Mouse (Mus musculus): ENCODE results near the gene Prdx1. TPM values are rescaled to one million over a fixed set of nuclear protein-coding genes. Genes with fewer than 3 reads are reported as not detected.
"Not testable (repeated sequence)": the region's sequence is repeated elsewhere in the genome, so short reads cannot be mapped to it uniquely, and the experiment has no call there.

The Prdx1 gene
- polyA plus RNA-seq, 1 experiment from 2014 or later: 436 TPM

- ATAC-seq (ENCODE audit: low FRiP score): no peak
- Histone ChIP-seq H3K4me2 (replicated peaks) (no peak overlapping the region), H3K36me3 (replicated peaks; ENCODE audit: control insufficient read depth, insufficient read depth) (0 out of 2 replicates have a peak, but pooled peaks cover 7% of the 10 kb centered on the region), H3K9ac (no peak overlapping the region), H3K4me3 (replicated peaks; ENCODE audit: low read length) (no peak overlapping the region), H3K4me1 (replicated peaks; ENCODE audit: control insufficient read depth, insufficient read depth, low read length) (peaks cover 22% of the 10 kb centered on the region), H3K9me3 (ENCODE audit: control insufficient read depth, low read length) (no peaks in the 10 kb centered on the region), H3K27ac (no peak overlapping the region), H3K27me3 (ENCODE audit: control insufficient read depth, insufficient read depth, low read length) (no peaks in the 10 kb centered on the region)
- no peak for DNase-seq (ENCODE audit: low spot score)
- WGBS: 92% methylated on average over 6 of the region's 6 CpGs
Observed at GRCm38 (mm10) chr4:116653228-116653627, 32.1 kb upstream of the Prdx1 start.

DNA sequence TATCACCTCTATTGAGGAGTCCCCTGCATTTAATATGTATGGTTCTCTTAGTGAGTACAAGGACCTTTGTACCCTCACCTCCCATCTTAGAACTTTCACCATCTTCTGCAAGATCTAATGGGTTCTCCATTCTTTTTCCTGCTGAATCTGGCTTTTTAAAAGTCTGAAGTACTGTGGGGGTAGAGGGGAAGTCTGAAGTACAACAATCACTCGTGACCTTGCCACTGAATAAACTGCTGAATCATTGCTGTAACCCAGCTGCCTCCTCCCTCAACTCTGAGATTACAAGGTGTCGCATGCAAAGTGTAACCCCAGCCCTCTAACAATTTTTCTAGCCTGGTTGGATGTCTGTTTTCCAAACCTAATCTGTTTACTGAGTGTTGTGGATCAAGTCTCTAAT is 30.2 kb upstream of the Prdx1 start:
- ATAC-seq (ENCODE audit: low FRiP score): no peak
- no peaks in the 10 kb centered on the region for H3K9me3 ChIP-seq (ENCODE audit: control insufficient read depth, low read length)
- H3K27me3 ChIP-seq (ENCODE audit: control insufficient read depth, insufficient read depth, low read length): no peaks in the 10 kb centered on the region
- DNase-seq (ENCODE audit: low spot score): no peak
- H3K4me3 ChIP-seq (replicated peaks; ENCODE audit: low read length): no peak overlapping the region
- H3K4me1 ChIP-seq (replicated peaks; ENCODE audit: control insufficient read depth, insufficient read depth, low read length): peaks cover 7% of the 10 kb centered on the region
- 64% methylated on average over 2 of the region's 2 CpGs for WGBS
- no peak overlapping the region for H3K4me2 ChIP-seq (replicated peaks)
- H3K9ac ChIP-seq: no peak overlapping the region
- no peaks in the 10 kb centered on the region for H3K36me3 ChIP-seq (replicated peaks; ENCODE audit: control insufficient read depth, insufficient read depth)
- H3K27ac ChIP-seq: no peak overlapping the region

DNA sequence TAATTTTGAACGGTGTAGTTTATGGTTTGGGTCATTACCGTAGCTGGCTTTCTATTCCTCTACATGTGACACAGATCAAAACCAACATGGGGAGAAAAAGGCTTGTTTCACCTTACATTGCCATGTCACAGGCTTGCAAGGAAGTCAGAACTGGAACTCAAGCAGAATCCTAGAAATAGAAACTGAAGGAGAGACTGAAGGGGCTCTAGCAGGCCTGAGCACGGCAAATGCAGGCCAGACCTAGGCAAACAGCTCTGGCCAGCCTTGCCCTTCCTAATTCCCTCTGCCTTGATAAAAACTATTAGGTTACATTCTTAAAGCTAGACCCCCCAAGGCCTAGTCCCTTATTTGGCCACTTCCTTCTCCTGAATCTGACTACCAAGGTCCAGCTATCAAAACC is 29.7 kb upstream of the Prdx1 start:
- no peak for DNase-seq (ENCODE audit: low spot score)
- H3K9me3 ChIP-seq (ENCODE audit: control insufficient read depth, low read length): no peaks in the 10 kb centered on the region
- H3K4me3 ChIP-seq (replicated peaks; ENCODE audit: low read length): no peak overlapping the region
- no peak overlapping the region for H3K4me2 ChIP-seq (replicated peaks)
- H3K9ac ChIP-seq: no peak overlapping the region
- no peaks in the 10 kb centered on the region for H3K27me3 ChIP-seq (ENCODE audit: control insufficient read depth, insufficient read depth, low read length)
- H3K36me3 ChIP-seq (replicated peaks; ENCODE audit: control insufficient read depth, insufficient read depth): no peaks in the 10 kb centered on the region
- 0 out of 2 replicates have a peak, but pooled peaks cover 3% of the 10 kb centered on the region for H3K4me1 ChIP-seq (replicated peaks; ENCODE audit: control insufficient read depth, insufficient read depth, low read length)
- ATAC-seq (ENCODE audit: low FRiP score): no peak
- WGBS: 82% methylated on average over 3 of the region's 3 CpGs
- no peak overlapping the region for H3K27ac ChIP-seq

DNA sequence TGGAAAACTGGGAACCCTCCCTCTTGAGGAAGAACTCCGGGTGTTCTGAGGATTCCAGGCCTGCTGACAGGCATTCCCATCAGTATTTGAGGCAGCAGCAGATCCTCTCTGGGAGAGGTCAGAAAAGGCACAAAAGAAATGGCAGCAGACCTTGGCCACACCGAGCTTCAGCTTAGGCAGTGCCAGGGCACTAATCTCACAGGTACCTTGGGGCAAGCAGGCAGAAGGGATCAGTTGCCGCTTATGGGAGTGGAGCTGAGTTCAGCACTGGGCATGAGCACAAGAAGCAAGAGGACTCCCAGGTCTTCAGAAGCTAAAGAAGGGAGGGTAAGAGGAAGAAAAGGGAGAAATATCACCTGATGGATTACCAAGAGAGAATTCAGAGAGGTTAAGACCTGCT is 27.4 kb upstream of the Prdx1 start:
- Histone ChIP-seq H3K4me1 (replicated peaks; ENCODE audit: control insufficient read depth, insufficient read depth, low read length) (no peaks in the 10 kb centered on the region), H3K27ac (no peak overlapping the region), H3K27me3 (ENCODE audit: control insufficient read depth, insufficient read depth, low read length) (no peaks in the 10 kb centered on the region), H3K36me3 (replicated peaks; ENCODE audit: control insufficient read depth, insufficient read depth) (no peaks in the 10 kb centered on the region), H3K9ac (no peak overlapping the region), H3K4me3 (replicated peaks; ENCODE audit: low read length) (no peak overlapping the region), H3K9me3 (ENCODE audit: control insufficient read depth, low read length) (no peaks in the 10 kb centered on the region), H3K4me2 (replicated peaks) (no peak overlapping the region)
- 41% methylated on average over 3 of the region's 3 CpGs for WGBS
- ATAC-seq (ENCODE audit: low FRiP score) (no peak), DNase-seq (ENCODE audit: low spot score) (no peak)

DNA sequence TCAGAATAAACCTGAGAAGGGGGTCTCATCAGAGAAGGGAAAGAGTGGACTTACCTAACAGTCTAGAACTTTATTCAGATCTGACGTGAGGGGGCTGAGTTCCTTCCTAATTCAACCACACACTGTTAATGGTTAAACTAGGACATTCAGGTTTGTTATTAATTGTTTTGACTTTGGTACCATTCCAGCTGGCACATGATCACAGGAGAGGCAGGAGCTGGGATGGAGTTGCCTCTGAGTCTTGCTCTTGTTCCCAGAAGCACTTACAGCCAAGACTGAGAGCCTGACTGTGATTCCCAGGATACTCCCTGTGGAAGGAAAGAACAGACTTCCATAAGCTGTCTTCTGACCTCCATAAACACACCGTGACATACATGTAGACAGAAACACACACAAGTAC is 25.9 kb upstream of the Prdx1 start:
- H3K9ac ChIP-seq: no peak overlapping the region
- H3K36me3 ChIP-seq (replicated peaks; ENCODE audit: control insufficient read depth, insufficient read depth): no peaks in the 10 kb centered on the region
- no peak overlapping the region for H3K4me3 ChIP-seq (replicated peaks; ENCODE audit: low read length)
- no peak for ATAC-seq (ENCODE audit: low FRiP score)
- no peak overlapping the region for H3K27ac ChIP-seq
- DNase-seq (ENCODE audit: low spot score): no peak
- H3K27me3 ChIP-seq (ENCODE audit: control insufficient read depth, insufficient read depth, low read length): no peaks in the 10 kb centered on the region
- no peaks in the 10 kb centered on the region for H3K9me3 ChIP-seq (ENCODE audit: control insufficient read depth, low read length)
- no peak overlapping the region for H3K4me2 ChIP-seq (replicated peaks)
- no peaks in the 10 kb centered on the region for H3K4me1 ChIP-seq (replicated peaks; ENCODE audit: control insufficient read depth, insufficient read depth, low read length)
- WGBS: 65% methylated on average over 2 of the region's 2 CpGs

DNA sequence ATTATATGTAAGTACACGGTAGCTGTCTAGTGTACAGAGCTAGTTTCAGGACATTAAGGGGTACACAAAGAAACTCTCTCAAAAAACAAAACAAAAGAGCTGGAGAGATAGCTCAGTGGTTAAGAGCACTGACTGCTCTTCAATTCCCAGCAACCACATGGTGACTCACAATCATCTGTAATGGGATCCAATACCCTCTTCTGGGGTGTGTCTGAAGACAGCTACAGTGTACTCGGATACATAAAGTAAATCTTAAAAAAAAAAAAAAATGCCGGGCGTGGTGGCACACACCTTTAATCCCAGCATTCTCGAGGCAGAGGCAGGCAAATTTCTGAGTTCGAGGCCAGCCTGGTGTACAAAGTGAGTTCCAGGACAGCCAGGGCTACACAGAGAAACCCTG is 25.4 kb upstream of the Prdx1 start:
- ATAC-seq (ENCODE audit: low FRiP score); H3K27ac ChIP-seq; H3K4me2 ChIP-seq (replicated peaks); H3K9me3 ChIP-seq (ENCODE audit: control insufficient read depth, low read length); H3K27me3 ChIP-seq (ENCODE audit: control insufficient read depth, insufficient read depth, low read length); DNase-seq (ENCODE audit: low spot score); H3K9ac ChIP-seq; H3K36me3 ChIP-seq (replicated peaks; ENCODE audit: control insufficient read depth, insufficient read depth); H3K4me3 ChIP-seq (replicated peaks; ENCODE audit: low read length); H3K4me1 ChIP-seq (replicated peaks; ENCODE audit: control insufficient read depth, insufficient read depth, low read length): not testable (repeated sequence)
- 92% methylated on average over 6 of the region's 6 CpGs for WGBS

DNA sequence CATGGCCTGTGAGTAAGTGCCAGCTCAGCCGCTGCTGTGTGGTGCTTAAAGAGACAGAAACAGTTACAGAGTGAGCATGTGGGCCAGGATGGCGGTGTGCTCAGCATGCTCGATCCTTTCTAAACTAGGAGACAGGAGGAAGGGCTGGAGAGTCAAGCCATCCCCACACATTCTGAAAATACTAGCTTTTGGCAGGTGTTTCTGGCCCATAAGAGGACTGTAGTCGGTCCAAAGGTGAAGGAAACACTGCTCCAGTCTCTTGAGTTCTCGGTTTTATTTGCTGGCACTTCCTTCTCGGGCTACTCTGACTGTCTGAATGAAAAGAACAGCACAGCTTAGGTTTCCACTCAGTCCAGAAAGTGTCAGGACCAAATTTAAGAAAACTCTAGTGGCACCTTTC is 24.5 kb upstream of the Prdx1 start:
- no peak for ATAC-seq (ENCODE audit: low FRiP score)
- no peak overlapping the region for H3K9ac ChIP-seq
- H3K4me2 ChIP-seq (replicated peaks): no peak overlapping the region
- H3K27me3 ChIP-seq (ENCODE audit: control insufficient read depth, insufficient read depth, low read length): no peaks in the 10 kb centered on the region
- no peak overlapping the region for H3K27ac ChIP-seq
- H3K36me3 ChIP-seq (replicated peaks; ENCODE audit: control insufficient read depth, insufficient read depth): no peaks in the 10 kb centered on the region
- no peak for DNase-seq (ENCODE audit: low spot score)
- H3K4me1 ChIP-seq (replicated peaks; ENCODE audit: control insufficient read depth, insufficient read depth, low read length): no peaks in the 10 kb centered on the region
- H3K9me3 ChIP-seq (ENCODE audit: control insufficient read depth, low read length): no peaks in the 10 kb centered on the region
- no peak overlapping the region for H3K4me3 ChIP-seq (replicated peaks; ENCODE audit: low read length)
- WGBS: 79% methylated on average over 6 of the region's 6 CpGs

DNA sequence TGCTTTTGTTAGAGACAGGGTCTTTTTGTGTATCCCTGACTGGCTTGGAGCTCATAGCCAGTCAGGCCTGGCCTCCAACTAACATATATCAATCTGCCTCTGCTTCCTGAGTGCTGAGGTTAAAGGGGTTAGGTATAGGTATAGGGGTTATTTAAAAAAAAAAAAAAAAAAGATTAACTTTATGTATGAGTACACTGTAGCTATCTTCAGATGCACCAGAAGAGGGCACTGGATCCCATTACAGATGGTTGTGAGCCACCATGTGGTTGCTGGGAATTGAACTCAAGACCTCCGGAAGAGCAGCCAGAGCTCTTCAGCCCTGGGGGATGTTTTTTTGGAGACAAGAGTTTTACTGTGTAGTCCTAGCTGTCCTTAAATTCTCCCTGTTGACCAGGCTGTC is 23.3 kb upstream of the Prdx1 start:
- WGBS: 100% methylated on average over 1 of the region's 1 CpGs
- H3K4me1 ChIP-seq (replicated peaks; ENCODE audit: control insufficient read depth, insufficient read depth, low read length): no peaks in the 10 kb centered on the region
- H3K4me3 ChIP-seq (replicated peaks; ENCODE audit: low read length): no peak overlapping the region

GRCm38 (mm10) chr4:116666625-116667024 is 18.7 kb upstream of the Prdx1 start:
- no peaks in the 10 kb centered on the region for H3K36me3 ChIP-seq (replicated peaks; ENCODE audit: control insufficient read depth, insufficient read depth)
- H3K9me3 ChIP-seq (ENCODE audit: control insufficient read depth, low read length): no peaks in the 10 kb centered on the region
- H3K4me1 ChIP-seq (replicated peaks; ENCODE audit: control insufficient read depth, insufficient read depth, low read length): no peaks in the 10 kb centered on the region
- no peak for ATAC-seq (ENCODE audit: low FRiP score)
- H3K27ac ChIP-seq: no peak overlapping the region
- whole genome bisulfite sequencing: 69% methylated on average over 4 of the region's 4 CpGs
- H3K4me3 ChIP-seq (replicated peaks; ENCODE audit: low read length): no peak overlapping the region
- H3K27me3 ChIP-seq (ENCODE audit: control insufficient read depth, insufficient read depth, low read length): no peaks in the 10 kb centered on the region
- DNase-seq (ENCODE audit: low spot score): no peak
- no peak overlapping the region for H3K4me2 ChIP-seq (replicated peaks)
- no peak overlapping the region for H3K9ac ChIP-seq

More for the DNA sequence above, 23.3 kb upstream of the Prdx1 start:
- Histone ChIP-seq H3K9me3 (ENCODE audit: control insufficient read depth, low read length) (no peaks in the 10 kb centered on the region), H3K27me3 (ENCODE audit: control insufficient read depth, insufficient read depth, low read length) (no peaks in the 10 kb centered on the region), H3K27ac (no peak overlapping the region), H3K9ac (no peak overlapping the region), H3K36me3 (replicated peaks; ENCODE audit: control insufficient read depth, insufficient read depth) (no peaks in the 10 kb centered on the region), H3K4me2 (replicated peaks) (no peak overlapping the region)
- DNase-seq (ENCODE audit: low spot score): no peak
- ATAC-seq (ENCODE audit: low FRiP score): no peak

GRCm38 (mm10) chr4:116668145-116668544 is 17.2 kb upstream of the Prdx1 start:
- Histone ChIP-seq H3K4me3 (replicated peaks; ENCODE audit: low read length) (no peak overlapping the region), H3K27ac (no peak overlapping the region), H3K4me2 (replicated peaks) (no peak overlapping the region), H3K9ac (no peak overlapping the region), H3K36me3 (replicated peaks; ENCODE audit: control insufficient read depth, insufficient read depth) (no peaks in the 10 kb centered on the region), H3K9me3 (ENCODE audit: control insufficient read depth, low read length) (no peaks in the 10 kb centered on the region), H3K4me1 (replicated peaks; ENCODE audit: control insufficient read depth, insufficient read depth, low read length) (no peaks in the 10 kb centered on the region), H3K27me3 (ENCODE audit: control insufficient read depth, insufficient read depth, low read length) (no peaks in the 10 kb centered on the region)
- DNase-seq (ENCODE audit: low spot score) (no peak), ATAC-seq (ENCODE audit: low FRiP score) (no peak)
- 71% methylated on average over 3 of the region's 3 CpGs for WGBS

Data from hindbrain, embryonic 14.5 days (tissue).